ENCODE assay signal across 11 mouse cellular contexts in genomic region chr11:103265211-103265610, GRCm38 (mm10). TPM values are rescaled to one million over a fixed set of nuclear protein-coding genes. Genes with fewer than 3 reads are reported as not detected.
DNase-seq lines count a peak whose midpoint lies in the region; ATAC-seq and TF ChIP-seq lines count a peak whose summit lies in the region.
"Had no signal": no experiment of that assay in that cellular context is flagged by ENCODE, and none has a peak within 500 bp of the region (broad histone marks: within the 10 kb centered on the region; RNA-seq: fewer than 3 reads in every experiment).

No protein-coding gene starts in this region.

- peak overlapping the region; percentile 90 for H3K9ac ChIP-seq in CH12.LX (ENCODE audit: insufficient read depth, low read depth)
- H3K9ac ChIP-seq in forebrain, embryonic 11.5 days (ENCODE audit: low read length), result peak overlapping the region; percentile 45; the same call in 1 of the 2 replicates
- peak overlapping the region; percentile 53; the same call in 1 of the 2 replicates for H3K9ac ChIP-seq in midbrain, embryonic 13.5 days (replicated peaks)
- no peak overlapping the region; the same call in 1 of the 2 replicates for H3K9ac ChIP-seq in stomach, postnatal 0 days (ENCODE audit: low read length)

- H3K27me3 ChIP-seq in kidney, adult 2 months (replicated peaks; ENCODE audit: control insufficient read depth, insufficient read depth, low read length), result no peaks in the 10 kb centered on the region
- H3K27me3 ChIP-seq in CH12.LX (replicated peaks), result no peaks in the 10 kb centered on the region
- H3K27me3 ChIP-seq in forebrain, embryonic 11.5 days (ENCODE audit: control insufficient read depth, insufficient read depth, low read length), result no peaks in the 10 kb centered on the region
- H3K27me3 ChIP-seq in midbrain, embryonic 13.5 days, result no peaks in the 10 kb centered on the region
- no peaks in the 10 kb centered on the region for H3K27me3 ChIP-seq in cerebellum, adult 2 months (ENCODE audit: control insufficient read depth, insufficient read depth, low read length)
- no peaks in the 10 kb centered on the region for H3K27me3 ChIP-seq in stomach, postnatal 0 days (ENCODE audit: control insufficient read depth, insufficient read depth, low read length)
- H3K27me3 ChIP-seq: Patski had no signal

- no peak for ATAC-seq in forebrain, embryonic 11.5 days (replicated peaks; ENCODE audit: low FRiP score)
- no peak for ATAC-seq in midbrain, embryonic 13.5 days
- ATAC-seq in stomach, postnatal 0 days (ENCODE audit: low FRiP score, low TSS enrichment), result no peak
- ATAC-seq: Patski had no signal

- no peak overlapping the region for H3K4me3 ChIP-seq in kidney, adult 2 months (ENCODE audit: insufficient read depth, low read depth, low read length)
- H3K4me3 ChIP-seq in CH12.LX (replicated peaks in 1 of 3; ENCODE audit: low read depth in 2 of 3, low read length in 2 of 3, poor library complexity in 1 of 3), result peak overlapping the region; percentile 27 to 81 (median 51)
- no peak overlapping the region for H3K4me3 ChIP-seq in forebrain, embryonic 11.5 days (ENCODE audit: low read depth, low read length)
- H3K4me3 ChIP-seq in midbrain, embryonic 13.5 days (replicated peaks), result peak overlapping the region; percentile 65
- no peak overlapping the region for H3K4me3 ChIP-seq in cerebellum, adult 2 months (replicated peaks; ENCODE audit: insufficient read depth, low read depth, low read length)
- H3K4me3 ChIP-seq in stomach, postnatal 0 days (ENCODE audit: low read depth, low read length), result no peak overlapping the region

- DNase-seq in kidney, adult 2 months, result peak; percentile 40
- DNase-seq in kidney, adult 18-20 months, result no peak
- DNase-seq in CH12.LX (ENCODE audit: extremely low read depth), result peak; percentile 70
- DNase-seq in forebrain, embryonic 11.5 days (ENCODE audit: low spot score), result no peak
- no peak for DNase-seq in cerebellum, adult 2 months
- DNase-seq in stomach, postnatal 0 days (ENCODE audit: low spot score), result no peak
- no peak for DNase-seq in embryo, embryonic 10 days (ENCODE audit: low spot score)
- DNase-seq: left cerebral cortex, postnatal 4 days had no signal

- TF ChIP-seq CTCF in kidney, adult 2 months (conservative IDR thresholded peaks at IDR 0.05; ENCODE audit: insufficient read depth, insufficient read length, low read depth, low read length), result no peak
- TF ChIP-seq CTCF in CH12.LX (conservative IDR thresholded peaks at IDR 0.05 in 1 of 2, IDR thresholded peaks at IDR 0.05 in 1 of 2; ENCODE audit: low read depth in 2 of 2, low read length in 2 of 2), result no peak
- no peak for TF ChIP-seq CTCF in cerebellum, adult 2 months (IDR thresholded peaks at IDR 0.05; ENCODE audit: borderline replicate concordance, insufficient read depth, low read depth, low read length)
- TF ChIP-seq CTCF in stomach, postnatal 0 days (IDR thresholded peaks at IDR 0.05; ENCODE audit: low read depth), result no peak

- peaks cover 36% of the 10 kb centered on the region for H3K4me1 ChIP-seq in kidney, adult 2 months (ENCODE audit: control insufficient read depth, insufficient read depth, low read length)
- H3K4me1 ChIP-seq in CH12.LX (ENCODE audit: control insufficient read depth in 1 of 2, insufficient read depth in 2 of 2), result peaks cover 25 to 75% of the 10 kb centered on the region in 2 experiments
- H3K4me1 ChIP-seq in forebrain, embryonic 11.5 days (replicated peaks; ENCODE audit: control insufficient read depth, insufficient read depth, low read length), result peaks cover 14% of the 10 kb centered on the region
- peaks cover 61% of the 10 kb centered on the region for H3K4me1 ChIP-seq in midbrain, embryonic 13.5 days (replicated peaks)
- peaks cover 10% of the 10 kb centered on the region for H3K4me1 ChIP-seq in cerebellum, adult 2 months (ENCODE audit: control insufficient read depth, insufficient read depth, low read length)
- peaks cover 11% of the 10 kb centered on the region for H3K4me1 ChIP-seq in stomach, postnatal 0 days (replicated peaks; ENCODE audit: control insufficient read depth, insufficient read depth)

- peak overlapping the region; percentile 76 for H3K4me2 ChIP-seq in CH12.LX (ENCODE audit: insufficient read depth, low read depth, poor library complexity, severe bottlenecking)
- peak overlapping the region; percentile 21; the same call in 1 of the 2 replicates for H3K4me2 ChIP-seq in forebrain, embryonic 11.5 days (ENCODE audit: low read depth, low read length, severe bottlenecking)
- peak overlapping the region; percentile 83 for H3K4me2 ChIP-seq in midbrain, embryonic 13.5 days (replicated peaks)
- H3K4me2 ChIP-seq in stomach, postnatal 0 days (replicated peaks; ENCODE audit: low read depth), result no peak overlapping the region

- WGBS in kidney, adult 2 months, result 42% methylated on average over 7 of the region's 7 CpGs
- WGBS in forebrain, embryonic 11.5 days, result 42% methylated on average over 7 of the region's 7 CpGs
- WGBS in midbrain, embryonic 13.5 days, result 25% methylated on average over 7 of the region's 7 CpGs
- 73% methylated on average over 7 of the region's 7 CpGs for WGBS in cerebellum, adult 2 months
- 73% methylated on average over 7 of the region's 7 CpGs for WGBS in stomach, postnatal 0 days

- dilution Hi-C loops in CH12.LX (cut with MboI; ENCODE audit: extremely low pct_ligation_motif_present, extremely low pct_unique_long_range_greater_than_20kb, low sequenced_read_pairs), result no loop called here

- no peaks in the 10 kb centered on the region for H3K9me3 ChIP-seq in CH12.LX (replicated peaks; ENCODE audit: low read length)
- no peaks in the 10 kb centered on the region for H3K9me3 ChIP-seq in forebrain, embryonic 11.5 days (ENCODE audit: control insufficient read depth, low read length)
- H3K9me3 ChIP-seq in midbrain, embryonic 13.5 days, result no peaks in the 10 kb centered on the region
- no peaks in the 10 kb centered on the region for H3K9me3 ChIP-seq in stomach, postnatal 0 days (ENCODE audit: control insufficient read depth, low read length)

- TF ChIP-seq POLR2A in kidney, adult 2 months (IDR thresholded peaks at IDR 0.05; ENCODE audit: low read depth, low read length), result no peak
- TF ChIP-seq POLR2A in CH12.LX (IDR thresholded peaks at IDR 0.05; ENCODE audit: low read depth, low read length), result no peak
- TF ChIP-seq POLR2A in cerebellum, adult 2 months (IDR thresholded peaks at IDR 0.05; ENCODE audit: borderline replicate concordance, insufficient read depth, low read length), result no peak

- H3K79me2 ChIP-seq in CH12.LX (replicated peaks; ENCODE audit: control insufficient read depth, extremely low read depth, insufficient read depth, poor library complexity, severe bottlenecking), result peaks cover 49% of the 10 kb centered on the region

- no peaks in the 10 kb centered on the region for H3K36me3 ChIP-seq in kidney, adult 2 months (ENCODE audit: control insufficient read depth, insufficient read depth, low read length)
- H3K36me3 ChIP-seq in CH12.LX (replicated peaks in 1 of 2; ENCODE audit: control insufficient read depth in 1 of 2, insufficient read depth in 1 of 2, low read length in 1 of 2), result peaks cover 0 to 6% of the 10 kb centered on the region in 2 experiments
- H3K36me3 ChIP-seq in forebrain, embryonic 11.5 days (ENCODE audit: control insufficient read depth, insufficient read depth, low read length), result no peaks in the 10 kb centered on the region; the same call in 1 of the 2 replicates
- H3K36me3 ChIP-seq in midbrain, embryonic 13.5 days, result no peaks in the 10 kb centered on the region
- H3K36me3 ChIP-seq in stomach, postnatal 0 days (ENCODE audit: control insufficient read depth, insufficient read depth, low read length), result no peaks in the 10 kb centered on the region

- peak; percentile 52; the same call in 1 of the 2 replicates for TF ChIP-seq EP300 in CH12.LX (IDR thresholded peaks at IDR 0.05; ENCODE audit: low read length)
- TF ChIP-seq EP300 in stomach, postnatal 0 days (optimal IDR thresholded peaks at IDR 0.05), result no peak

- no peak overlapping the region for H3K27ac ChIP-seq in kidney, adult 2 months (ENCODE audit: insufficient read depth, low read depth, low read length)
- peak overlapping the region; percentile 10; the same call in 1 of the 2 replicates for H3K27ac ChIP-seq in CH12.LX (ENCODE audit: insufficient read depth, low read depth)
- H3K27ac ChIP-seq in forebrain, embryonic 11.5 days (ENCODE audit: low read depth, low read length), result no peak overlapping the region
- H3K27ac ChIP-seq in midbrain, embryonic 13.5 days, result peak overlapping the region; percentile 70; the same call in 1 of the 2 replicates
- no peak overlapping the region for H3K27ac ChIP-seq in cerebellum, adult 2 months (ENCODE audit: insufficient read depth, low read length)
- no peak overlapping the region for H3K27ac ChIP-seq in stomach, postnatal 0 days (replicated peaks)

- TF ChIP-seq RAD21 in CH12.LX (IDR thresholded peaks at IDR 0.05; ENCODE audit: low read depth, low read length), result no peak

- in situ Hi-C loops in CH12.LX (cut with MboI; ENCODE audit: low pct_ligation_motif_present, low pct_unique_long_range_greater_than_20kb, low sequenced_read_pairs), result no loop called here

RNA-seq across cellular contexts. Expression of gene Map3k14, which starts 2.1 kb away (rescaled TPM):
- polyA plus RNA-seq in kidney, adult 2 months (2012; rRNA removed), result 8.0 and 8.6 TPM in 2 replicates
- total RNA-seq in CH12.LX (2012; rRNA removed) (9.9 TPM in 2 replicates), CH12.LX (2014; rRNA removed) (4.2 and 4.5 TPM in 2 replicates)
- 9.0 and 11.2 TPM in 2 replicates for polyA plus RNA-seq in CH12.LX (2012; ENCODE audit: insufficient read length, low read depth)
- 3.8 and 4.6 TPM in 2 replicates for polyA plus RNA-seq in forebrain, embryonic 11.5 days (2014; fragmentation: Nextera tagmentation; extraction: Ambion mirVana)
- 3.6 and 5.0 TPM in 2 replicates for polyA plus RNA-seq in midbrain, embryonic 13.5 days (2015; fragmentation: Nextera tagmentation; extraction: Ambion mirVana)
- 6.0 and 6.1 TPM in 2 replicates for polyA plus RNA-seq in cerebellum, adult 2 months (2012; rRNA removed)
- 1.6 TPM in 2 replicates for polyA plus RNA-seq in stomach, postnatal 0 days (2015; fragmentation: Nextera tagmentation; extraction: Ambion mirVana)

RNA-seq across cellular contexts. Expression of gene Spata32, which starts 47.0 kb away (rescaled TPM):
- not detected in 2 replicates for polyA plus RNA-seq in kidney, adult 2 months (2012; rRNA removed)
- total RNA-seq in CH12.LX (2012; rRNA removed) (not detected in 2 replicates), CH12.LX (2014; rRNA removed) (not detected in 2 replicates)
- polyA plus RNA-seq in CH12.LX (2012; ENCODE audit: insufficient read length, low read depth), result not detected in 2 replicates
- polyA plus RNA-seq in forebrain, embryonic 11.5 days (2014; fragmentation: Nextera tagmentation; extraction: Ambion mirVana), result not detected in 2 replicates
- 0.43 and 0.48 TPM in 2 replicates for polyA plus RNA-seq in midbrain, embryonic 13.5 days (2015; fragmentation: Nextera tagmentation; extraction: Ambion mirVana)
- polyA plus RNA-seq in cerebellum, adult 2 months (2012; rRNA removed), result 2.7 and 3.2 TPM in 2 replicates
- polyA plus RNA-seq in stomach, postnatal 0 days (2015; fragmentation: Nextera tagmentation; extraction: Ambion mirVana), result not detected in 2 replicates
- total RNA-seq: hematopoietic stem cell, adult 5-6 weeks had no signal
- polyA plus RNA-seq: Patski had no signal

RNA-seq across cellular contexts. Expression of gene 1700023F06Rik, which starts 56.9 kb away (rescaled TPM):
- polyA plus RNA-seq in kidney, adult 2 months (2012; rRNA removed), result 0.09 and 0.22 TPM in 2 replicates
- total RNA-seq in CH12.LX (2012; rRNA removed), result not detected in 2 replicates
- total RNA-seq in CH12.LX (2014; rRNA removed), result not detected in 2 replicates
- polyA plus RNA-seq in CH12.LX (2012; ENCODE audit: insufficient read length, low read depth), result not detected in 2 replicates
- 0.23 and 0.32 TPM in 2 replicates for polyA plus RNA-seq in forebrain, embryonic 11.5 days (2014; fragmentation: Nextera tagmentation; extraction: Ambion mirVana)
- polyA plus RNA-seq in midbrain, embryonic 13.5 days (2015; fragmentation: Nextera tagmentation; extraction: Ambion mirVana), result 0.70 and 0.71 TPM in 2 replicates
- polyA plus RNA-seq in cerebellum, adult 2 months (2012; rRNA removed), result 9.4 and 10.0 TPM in 2 replicates
- 1.0 and 1.7 TPM in 2 replicates for polyA plus RNA-seq in stomach, postnatal 0 days (2015; fragmentation: Nextera tagmentation; extraction: Ambion mirVana)
- total RNA-seq: hematopoietic stem cell, adult 5-6 weeks had no signal

Comparison
In these comparisons a context has a peak if more than half of its experiments do, and no peak if none do; other contexts are left out.
1. DNase-seq: peak in kidney, adult 2 months (single experiment) and CH12.LX (single experiment); none in kidney, adult 18-20 months (single experiment), forebrain, embryonic 11.5 days (single experiment), cerebellum, adult 2 months (0 of 2), stomach, postnatal 0 days (single experiment) and embryo, embryonic 10 days (single experiment).
2. H3K27ac ChIP-seq: peak in CH12.LX (single experiment) and midbrain, embryonic 13.5 days (single experiment); none in kidney, adult 2 months (single experiment), forebrain, embryonic 11.5 days (single experiment), cerebellum, adult 2 months (single experiment) and stomach, postnatal 0 days (single experiment).
3. H3K4me3 ChIP-seq: peak in CH12.LX (3 of 3) and midbrain, embryonic 13.5 days (single experiment); none in kidney, adult 2 months (single experiment), forebrain, embryonic 11.5 days (single experiment), cerebellum, adult 2 months (single experiment) and stomach, postnatal 0 days (single experiment).